Mouse (Mus musculus): Measurements from ENCODE around the gene Stx4a.
"Not testable (repeated sequence)": the region's sequence is repeated elsewhere in the genome, so short reads cannot be mapped to it uniquely, and the experiment has no call there.

Stx4a gene

GRCm38 (mm10) chr7:127814241-127814921, 9.7 kb upstream of the Stx4a start:
- DNase-seq (ENCODE audit: low read depth, low spot score): no peak

GRCm38 (mm10) chr7:127815116-127815665, 8.9 kb upstream of the Stx4a start:
- no peak for DNase-seq (ENCODE audit: low read depth, low spot score)

GRCm38 (mm10) chr7:127815954-127816821, 7.9 kb upstream of the Stx4a start:
- DNase-seq (ENCODE audit: low read depth, low spot score): no peak

- no peak for DNase-seq (ENCODE audit: low read depth, low spot score)
Observed at GRCm38 (mm10) chr7:127817053-127817452, 7.0 kb upstream of the Stx4a start.

- DNase-seq (ENCODE audit: low read depth, low spot score): no peak
Observed at GRCm38 (mm10) chr7:127817776-127818175, 6.3 kb upstream of the Stx4a start.

- no peak for DNase-seq (ENCODE audit: low read depth, low spot score)
Observed at GRCm38 (mm10) chr7:127820836-127821509, 3.1 kb upstream of the Stx4a start.

GRCm38 (mm10) chr7:127822494-127822893, 1.6 kb upstream of the Stx4a start:
- no peak for DNase-seq (ENCODE audit: low read depth, low spot score)

- no peak for DNase-seq (ENCODE audit: low read depth, low spot score)
Observed at GRCm38 (mm10) chr7:127823236-127824171, 590 bp upstream of the Stx4a start.

- DNase-seq (ENCODE audit: low read depth, low spot score): no peak
Observed at GRCm38 (mm10) chr7:127835550-127835949, 11.5 kb downstream of the Stx4a start.

- no peak for DNase-seq (ENCODE audit: low read depth, low spot score)
Observed at GRCm38 (mm10) chr7:127837473-127837872, 13.4 kb downstream of the Stx4a start.

GRCm38 (mm10) chr7:127837878-127838277, 13.8 kb downstream of the Stx4a start:
- DNase-seq (ENCODE audit: low read depth, low spot score): not testable (repeated sequence)

- not testable (repeated sequence) for DNase-seq (ENCODE audit: low read depth, low spot score)
Observed at GRCm38 (mm10) chr7:127840031-127840430, 15.9 kb downstream of the Stx4a start.

- peak; percentile 6 for DNase-seq (ENCODE audit: low read depth, low spot score)
Observed at GRCm38 (mm10) chr7:127840886-127841285, 16.8 kb downstream of the Stx4a start.

- peak; percentile 60 for DNase-seq (ENCODE audit: low read depth, low spot score)
Observed at GRCm38 (mm10) chr7:127841340-127842000, 17.4 kb downstream of the Stx4a start.

- DNase-seq (ENCODE audit: low read depth, low spot score): peak; percentile 64
Observed at GRCm38 (mm10) chr7:127842001-127842718, 18.1 kb downstream of the Stx4a start.

- DNase-seq (ENCODE audit: low read depth, low spot score): no peak
Observed at GRCm38 (mm10) chr7:127849973-127850875, 26.1 kb downstream of the Stx4a start.

- DNase-seq (ENCODE audit: low read depth, low spot score): no peak
Observed at GRCm38 (mm10) chr7:127850906-127851305, 26.8 kb downstream of the Stx4a start.

- no peak for DNase-seq (ENCODE audit: low read depth, low spot score)
Observed at GRCm38 (mm10) chr7:127858258-127858657, 34.2 kb downstream of the Stx4a start.

GRCm38 (mm10) chr7:127866434-127866833, 42.3 kb downstream of the Stx4a start:
- no peak for DNase-seq (ENCODE audit: low read depth, low spot score)

Measured in c-Kit-negative CD71-positive TER-119-positive erythroid progenitor cells, embryonic 14.5 days (primary cell).